Mouse (Mus musculus) limb, embryonic 12.5 days (tissue): ENCODE measurements around the gene Prph. TPM values are rescaled to one million over a fixed set of nuclear protein-coding genes. Genes with fewer than 3 reads are reported as not detected.

Source experiments
- ATAC-seq: fragments of 200-750 bp; cut with Nextera tagmentation; 2 replicates; pipeline ENCODE4 v1.8.0; 2017; ENCODE audit warnings: low read depth, moderate TSS enrichment; ENCODE audit not compliant: insufficient number of reproducible peaks, insufficient read depth, low FRiP score, low TSS enrichment
- H3K27ac ChIP-seq: fragments of 300-500 bp; sonication (generic); 2 replicates; pipeline ENCODE4 v1.5.1; 2016; ENCODE audit warnings: mild to moderate bottlenecking, moderate library complexity
- H3K27me3 ChIP-seq: fragments of 300-500 bp; sonication (generic); 2 replicates; pipeline ENCODE4 v1.6.1; 2016; ENCODE audit warnings: mild to moderate bottlenecking, moderate library complexity
- H3K36me3 ChIP-seq: fragments of 300-500 bp; sonication (generic); 2 replicates; pipeline ENCODE4 v1.6.1; 2016; ENCODE audit warnings: mild to moderate bottlenecking, moderate library complexity
- H3K4me1 ChIP-seq: fragments of 300-500 bp; sonication (generic); replicated peaks from 2 replicates; pipeline ENCODE4 v1.6.1; 2016
- H3K4me2 ChIP-seq: fragments of 300-500 bp; sonication (generic); 2 replicates; pipeline ENCODE4 v1.6.1; 2016; ENCODE audit warnings: mild to moderate bottlenecking, moderate library complexity
- H3K4me3 ChIP-seq: fragments of 300-500 bp; sonication (generic); replicated peaks from 2 replicates; pipeline ENCODE4 v1.5.1; 2016; ENCODE audit warnings: mild to moderate bottlenecking
- H3K9ac ChIP-seq: fragments of 300-500 bp; sonication (generic); replicated peaks from 2 replicates; pipeline ENCODE4 v1.6.1; 2016; ENCODE audit warnings: mild to moderate bottlenecking, moderate library complexity
- H3K9me3 ChIP-seq: fragments of 300-500 bp; sonication (generic); 2 replicates; pipeline ENCODE4 v1.6.1; 2016; ENCODE audit warnings: mild to moderate bottlenecking, moderate library complexity
- WGBS: fragments of 180-500 bp; shearing (Covaris S2); methylation state at CpG from one replicate; pipeline ENCODE4 v1.1.7; 2016; 5-methylcytosine and 5-hydroxymethylcytosine counted together
- polyA plus RNA-seq: library from polyadenylated mRNA; unstranded; fragments of >200 nt; fragmentation: Nextera tagmentation; extraction: Ambion mirVana; gene quantifications from 2 replicates; pipeline ENCODE4 v1.2.1, GENCODE M21; 2016

The Prph gene
- polyA plus RNA-seq, 1 experiment from 2014 or later = 5.1 TPM

- Histone ChIP-seq H3K4me3 (no peak overlapping the region), H3K9ac (no peak overlapping the region), H3K27me3 (0 out of 2 replicates have a peak, but pooled peaks cover 5% of the 10 kb centered on the region), H3K4me1 (peaks cover 8% of the 10 kb centered on the region), H3K4me2 (no peak overlapping the region), H3K36me3 (no peaks in the 10 kb centered on the region), H3K9me3 (peaks cover 2% of the 10 kb centered on the region; the same call in 1 of the 2 replicates), H3K27ac (no peak overlapping the region)
- 25% methylated on average over 7 of the region's 8 CpGs for WGBS
- ATAC-seq = no peak
Measured at GRCm38 (mm10) chr15:99024668-99025314, 30.2 kb upstream of the Prph start.

- no peak overlapping the region for H3K9ac ChIP-seq
- WGBS = 71% methylated on average over 13 of the region's 13 CpGs
- ATAC-seq = no peak
Measured at GRCm38 (mm10) chr15:99025414-99025813, 29.6 kb upstream of the Prph start.

GRCm38 (mm10) chr15:99026259-99026658, 28.7 kb upstream of the Prph start:
- no peak overlapping the region for H3K27ac ChIP-seq
- 0 out of 2 replicates have a peak, but pooled peaks cover 5% of the 10 kb centered on the region for H3K27me3 ChIP-seq
- H3K36me3 ChIP-seq = no peaks in the 10 kb centered on the region
- no peak overlapping the region for H3K9ac ChIP-seq
- 56% methylated on average over 4 of the region's 4 CpGs for WGBS
- H3K4me1 ChIP-seq = peaks cover 11% of the 10 kb centered on the region
- no peak for ATAC-seq
- H3K9me3 ChIP-seq = peaks cover under 1% of the 10 kb centered on the region; the same call in 1 of the 2 replicates
- H3K4me2 ChIP-seq = no peak overlapping the region
- no peak overlapping the region for H3K4me3 ChIP-seq

More at GRCm38 (mm10) chr15:99025414-99025813, 29.6 kb upstream of the Prph start:
- no peak overlapping the region for H3K4me3 ChIP-seq
- H3K27me3 ChIP-seq = 0 out of 2 replicates have a peak, but pooled peaks cover 5% of the 10 kb centered on the region
- H3K27ac ChIP-seq = no peak overlapping the region
- no peak overlapping the region for H3K4me2 ChIP-seq
- peaks cover 2% of the 10 kb centered on the region; the same call in 1 of the 2 replicates for H3K9me3 ChIP-seq
- H3K4me1 ChIP-seq = peaks cover 8% of the 10 kb centered on the region
- no peaks in the 10 kb centered on the region for H3K36me3 ChIP-seq

- Histone ChIP-seq H3K27me3 (0 out of 2 replicates have a peak, but pooled peaks cover 5% of the 10 kb centered on the region), H3K4me1 (peaks cover 20% of the 10 kb centered on the region), H3K27ac (no peak overlapping the region), H3K9me3 (no peaks in the 10 kb centered on the region), H3K4me3 (no peak overlapping the region), H3K9ac (no peak overlapping the region), H3K36me3 (no peaks in the 10 kb centered on the region), H3K4me2 (no peak overlapping the region)
- ATAC-seq = no peak
- WGBS = 66% methylated on average over 5 of the region's 5 CpGs
Measured at GRCm38 (mm10) chr15:99027116-99027515, 27.9 kb upstream of the Prph start.

- H3K36me3 ChIP-seq = 0 out of 2 replicates have a peak, but pooled peaks cover 3% of the 10 kb centered on the region
- peak overlapping the region; percentile 67 for H3K9ac ChIP-seq
- 0 out of 2 replicates have a peak, but pooled peaks cover 2% of the 10 kb centered on the region for H3K27me3 ChIP-seq
- peak overlapping the region; percentile 66 for H3K4me3 ChIP-seq
- H3K4me2 ChIP-seq = peak overlapping the region; percentile 69
- H3K4me1 ChIP-seq = peaks cover 33% of the 10 kb centered on the region
- H3K27ac ChIP-seq = peak overlapping the region; percentile 87
- ATAC-seq = no peak
- H3K9me3 ChIP-seq = no peaks in the 10 kb centered on the region
- WGBS = 3% methylated on average over 8 of the region's 10 CpGs
Measured at GRCm38 (mm10) chr15:99028874-99029458, 26.0 kb upstream of the Prph start.

GRCm38 (mm10) chr15:99029619-99030584, 25.1 kb upstream of the Prph start, which contains the start of gene Tuba1c:
Gene Tuba1c, plus strand, starts transcription at chr15:99029891.
- Histone ChIP-seq H3K4me2 (peak within 1 kb of the TSS; percentile 69), H3K36me3 (peaks cover 9% of the 10 kb centered on the region), H3K9me3 (no peaks in the 10 kb centered on the region), H3K27me3 (no peaks in the 10 kb centered on the region), H3K4me3 (peak within 1 kb of the TSS; percentile 66), H3K4me1 (peaks cover 33% of the 10 kb centered on the region), H3K9ac (peak within 1 kb of the TSS; percentile 67), H3K27ac (peak within 1 kb of the TSS; percentile 87)
- WGBS = under 1% methylated on average over 52 of the region's 52 CpGs
- ATAC-seq = peak; percentile 90

- WGBS = 11% methylated on average over 26 of the region's 26 CpGs
- H3K9ac ChIP-seq = peak overlapping the region; percentile 67
- peaks cover 33% of the 10 kb centered on the region for H3K4me1 ChIP-seq
- peak overlapping the region; percentile 69 for H3K4me2 ChIP-seq
- peaks cover 17% of the 10 kb centered on the region for H3K36me3 ChIP-seq
- H3K9me3 ChIP-seq = no peaks in the 10 kb centered on the region
- ATAC-seq = no peak
- H3K27me3 ChIP-seq = no peaks in the 10 kb centered on the region
- peak overlapping the region; percentile 66 for H3K4me3 ChIP-seq
- peak overlapping the region; percentile 87 for H3K27ac ChIP-seq
Measured at GRCm38 (mm10) chr15:99030585-99031387, 24.2 kb upstream of the Prph start.

- Histone ChIP-seq H3K36me3 (peaks cover 23% of the 10 kb centered on the region), H3K27me3 (no peaks in the 10 kb centered on the region), H3K27ac (no peak overlapping the region), H3K4me2 (peak overlapping the region; percentile 69), H3K9me3 (no peaks in the 10 kb centered on the region), H3K9ac (no peak overlapping the region), H3K4me3 (peak overlapping the region; percentile 66), H3K4me1 (peaks cover 33% of the 10 kb centered on the region)
- ATAC-seq = no peak
- 84% methylated on average over 4 of the region's 4 CpGs for WGBS
Measured at GRCm38 (mm10) chr15:99031388-99031675, 23.6 kb upstream of the Prph start.

- Histone ChIP-seq H3K9me3 (no peaks in the 10 kb centered on the region), H3K9ac (0 out of 2 replicates have a peak overlapping the region, but pooled peaks have one; percentile 35), H3K4me3 (peak overlapping the region; percentile 66), H3K4me1 (peaks cover 33% of the 10 kb centered on the region), H3K27ac (no peak overlapping the region), H3K4me2 (peak overlapping the region; percentile 69), H3K27me3 (no peaks in the 10 kb centered on the region), H3K36me3 (peaks cover 28% of the 10 kb centered on the region)
- ATAC-seq = no peak
- 84% methylated on average over 9 of the region's 9 CpGs for WGBS
Measured at GRCm38 (mm10) chr15:99032041-99032725, 22.8 kb upstream of the Prph start.

GRCm38 (mm10) chr15:99032726-99033250, 22.2 kb upstream of the Prph start:
- H3K27me3 ChIP-seq = no peaks in the 10 kb centered on the region
- 78% methylated on average over 7 of the region's 7 CpGs for WGBS
- H3K27ac ChIP-seq = no peak overlapping the region
- peak overlapping the region; percentile 66 for H3K4me3 ChIP-seq
- peaks cover 29% of the 10 kb centered on the region for H3K36me3 ChIP-seq
- peak overlapping the region; percentile 69 for H3K4me2 ChIP-seq
- peaks cover 33% of the 10 kb centered on the region for H3K4me1 ChIP-seq
- ATAC-seq = no peak
- no peaks in the 10 kb centered on the region for H3K9me3 ChIP-seq
- H3K9ac ChIP-seq = peak overlapping the region; percentile 35; the same call in 1 of the 2 replicates
